Mouse (Mus musculus) hindbrain, embryonic 11.5 days (tissue): ENCODE data around the gene 4933430I17Rik. TPM values are rescaled to one million over a fixed set of nuclear protein-coding genes. Genes with fewer than 3 reads are reported as not detected.

ENCODE experiments used
- ATAC-seq: fragments of 200-750 bp; cut with Nextera tagmentation; 2 replicates; pipeline ENCODE4 v1.8.0; 2017; ENCODE audit warnings: mild to moderate bottlenecking, moderate TSS enrichment, moderate library complexity; ENCODE audit not compliant: low FRiP score
- DNase-seq: peaks from one replicate; pipeline ENCODE4 v3.0.0-alpha.2; 2015; ENCODE audit warnings: low spot score
- H3K27ac ChIP-seq: fragments of 300-500 bp; sonication (generic); 2 replicates; pipeline ENCODE4 v1.5.1; 2014; ENCODE audit warnings: mild to moderate bottlenecking, low read depth, low read length
- H3K27me3 ChIP-seq: fragments of 300-500 bp; sonication (generic); 2 replicates; pipeline ENCODE4 v1.6.1; 2014; ENCODE audit warnings: mild to moderate bottlenecking, low read length, moderate library complexity, mixed read lengths; ENCODE audit not compliant: control insufficient read depth, insufficient read depth
- H3K36me3 ChIP-seq: fragments of 300-500 bp; sonication (generic); 2 replicates; pipeline ENCODE4 v1.6.1; 2014; ENCODE audit warnings: mild to moderate bottlenecking, low read length, moderate library complexity, mixed read lengths; ENCODE audit not compliant: control insufficient read depth, insufficient read depth
- H3K4me1 ChIP-seq: fragments of 300-500 bp; sonication (generic); replicated peaks from 2 replicates; pipeline ENCODE4 v1.6.1; 2014; ENCODE audit warnings: low read length, mixed read lengths; ENCODE audit not compliant: control insufficient read depth, insufficient read depth
- H3K4me2 ChIP-seq: fragments of 300-500 bp; sonication (generic); replicated peaks from 2 replicates; pipeline ENCODE4 v1.6.1; 2014; ENCODE audit warnings: mild to moderate bottlenecking, low read depth, low read length
- H3K4me3 ChIP-seq: fragments of 300-500 bp; sonication (generic); 2 replicates; pipeline ENCODE4 v1.5.1; 2014; ENCODE audit warnings: low read depth, low read length
- H3K9ac ChIP-seq: fragments of 300-500 bp; sonication (generic); 2 replicates; pipeline ENCODE4 v1.6.1; 2014; ENCODE audit warnings: low read depth, low read length
- H3K9me3 ChIP-seq: fragments of 300-500 bp; sonication (generic); 2 replicates; pipeline ENCODE4 v1.6.1; 2016; ENCODE audit warnings: low read length; ENCODE audit not compliant: control insufficient read depth
- WGBS: fragments of 180-500 bp; shearing (Covaris S2); extraction: QIAGEN DNeasy Blood & Tissue Kit; methylation state at CpG from one replicate; pipeline ENCODE4 v1.1.7; 2014; 5-methylcytosine and 5-hydroxymethylcytosine counted together
- polyA plus RNA-seq: library from polyadenylated mRNA; unstranded; fragments of >200 nt; fragmentation: Nextera tagmentation; extraction: Ambion mirVana; gene quantifications from 2 replicates; pipeline ENCODE4 v1.2.1, GENCODE M21; 2014

Gene 4933430I17Rik
- polyA plus RNA-seq, 1 experiment from 2014 or later: 1.8 TPM

- Histone ChIP-seq H3K9ac (no peak overlapping the region), H3K36me3 (no peaks in the 10 kb centered on the region), H3K4me3 (no peak overlapping the region), H3K4me2 (no peak overlapping the region), H3K27ac (no peak overlapping the region), H3K4me1 (no peaks in the 10 kb centered on the region), H3K27me3 (no peaks in the 10 kb centered on the region), H3K9me3 (no peaks in the 10 kb centered on the region)
- WGBS: 82% methylated on average over 1 of the region's 1 CpGs
- ATAC-seq (no peak), DNase-seq (no peak)
These were observed 43.2 kb downstream of the 4933430I17Rik start for GRCm38 (mm10) chr4:62568359-62568758.

- H3K27ac ChIP-seq: no peak overlapping the region
- DNase-seq (no peak), ATAC-seq (no peak)
- no peak overlapping the region for H3K9ac ChIP-seq
- H3K9me3 ChIP-seq: no peaks in the 10 kb centered on the region
- no peak overlapping the region for H3K4me3 ChIP-seq
- WGBS: 93% methylated on average over 5 of the region's 5 CpGs
- H3K36me3 ChIP-seq: no peaks in the 10 kb centered on the region
- no peaks in the 10 kb centered on the region for H3K27me3 ChIP-seq
- no peak overlapping the region for H3K4me2 ChIP-seq
- no peaks in the 10 kb centered on the region for H3K4me1 ChIP-seq
These were observed 44.4 kb downstream of the 4933430I17Rik start for GRCm38 (mm10) chr4:62569603-62570002.

GRCm38 (mm10) chr4:62570029-62570428 lies 44.9 kb downstream of the 4933430I17Rik start:
- no peaks in the 10 kb centered on the region for H3K27me3 ChIP-seq
- DNase-seq: no peak
- no peak overlapping the region for H3K9ac ChIP-seq
- no peaks in the 10 kb centered on the region for H3K36me3 ChIP-seq
- H3K9me3 ChIP-seq: no peaks in the 10 kb centered on the region
- H3K4me3 ChIP-seq: no peak overlapping the region
- 87% methylated on average over 5 of the region's 5 CpGs for WGBS
- H3K27ac ChIP-seq: no peak overlapping the region
- no peak overlapping the region for H3K4me2 ChIP-seq
- no peak for ATAC-seq
- no peaks in the 10 kb centered on the region for H3K4me1 ChIP-seq

GRCm38 (mm10) chr4:62582365-62583264 lies 57.4 kb downstream of the 4933430I17Rik start:
- peaks cover 8% of the 10 kb centered on the region; the same call in 1 of the 2 replicates for H3K27me3 ChIP-seq
- peak overlapping the region; percentile 75 for H3K27ac ChIP-seq

GRCm38 (mm10) chr4:62583265-62584092 lies 58.3 kb downstream of the 4933430I17Rik start:
- peak; percentile 78 for DNase-seq
- 3% methylated on average over 42 of the region's 42 CpGs for WGBS
- ATAC-seq: peak; percentile 92

More at GRCm38 (mm10) chr4:62582365-62583264, 57.4 kb downstream of the 4933430I17Rik start:
- Histone ChIP-seq H3K4me3 (peak overlapping the region; percentile 55), H3K36me3 (no peaks in the 10 kb centered on the region; the same call in 1 of the 2 replicates), H3K9me3 (no peaks in the 10 kb centered on the region), H3K4me2 (peak overlapping the region; percentile 97), H3K9ac (peak overlapping the region; percentile 75), H3K4me1 (peaks cover 14% of the 10 kb centered on the region; the same call in 1 of the 2 replicates)
- ATAC-seq (peak; percentile 81), DNase-seq (peak; percentile 53)
- WGBS: 28% methylated on average over 18 of the region's 18 CpGs

GRCm38 (mm10) chr4:62587067-62587466 lies 61.9 kb downstream of the 4933430I17Rik start:
- Histone ChIP-seq H3K27me3 (peaks cover 8% of the 10 kb centered on the region; the same call in 1 of the 2 replicates), H3K4me2 (no peak overlapping the region), H3K4me3 (no peak overlapping the region), H3K9me3 (no peaks in the 10 kb centered on the region), H3K4me1 (peaks cover 18% of the 10 kb centered on the region; the same call in 1 of the 2 replicates), H3K36me3 (no peaks in the 10 kb centered on the region; the same call in 1 of the 2 replicates), H3K9ac (no peak overlapping the region), H3K27ac (no peak overlapping the region)
- 92% methylated on average over 8 of the region's 8 CpGs for WGBS
- ATAC-seq: no peak
- DNase-seq: no peak

More at GRCm38 (mm10) chr4:62583265-62584092, 58.3 kb downstream of the 4933430I17Rik start:
- peak overlapping the region; percentile 75 for H3K27ac ChIP-seq
- peak overlapping the region; percentile 75 for H3K9ac ChIP-seq
- H3K4me1 ChIP-seq: peaks cover 14% of the 10 kb centered on the region; the same call in 1 of the 2 replicates
- no peaks in the 10 kb centered on the region for H3K9me3 ChIP-seq
- peaks cover 8% of the 10 kb centered on the region; the same call in 1 of the 2 replicates for H3K27me3 ChIP-seq
- peak overlapping the region; percentile 97 for H3K4me2 ChIP-seq
- H3K36me3 ChIP-seq: no peaks in the 10 kb centered on the region; the same call in 1 of the 2 replicates
- H3K4me3 ChIP-seq: peak overlapping the region; percentile 55

GRCm38 (mm10) chr4:62590878-62591277 lies 65.7 kb downstream of the 4933430I17Rik start:
- Histone ChIP-seq H3K27ac (no peak overlapping the region), H3K4me3 (no peak overlapping the region), H3K27me3 (no peaks in the 10 kb centered on the region), H3K4me1 (peaks cover 4% of the 10 kb centered on the region; the same call in 1 of the 2 replicates), H3K4me2 (no peak overlapping the region), H3K36me3 (no peaks in the 10 kb centered on the region; the same call in 1 of the 2 replicates), H3K9ac (no peak overlapping the region), H3K9me3 (no peaks in the 10 kb centered on the region)
- WGBS: 95% methylated on average over 1 of the region's 1 CpGs
- ATAC-seq (no peak), DNase-seq (no peak)

GRCm38 (mm10) chr4:62591326-62591725 lies 66.2 kb downstream of the 4933430I17Rik start:
- H3K4me3 ChIP-seq: no peak overlapping the region
- no peaks in the 10 kb centered on the region for H3K27me3 ChIP-seq
- H3K9me3 ChIP-seq: no peaks in the 10 kb centered on the region
- H3K4me1 ChIP-seq: peaks cover 4% of the 10 kb centered on the region; the same call in 1 of the 2 replicates
- DNase-seq: peak; percentile 32
- H3K4me2 ChIP-seq: no peak overlapping the region
- no peaks in the 10 kb centered on the region for H3K36me3 ChIP-seq
- no peak for ATAC-seq
- no peak overlapping the region for H3K27ac ChIP-seq
- 9% methylated on average over 11 of the region's 11 CpGs for WGBS
- H3K9ac ChIP-seq: no peak overlapping the region
